Mouse (Mus musculus) hindbrain, embryonic 11.5 days (tissue): ENCODE measurements around the gene Sec61a1. TPM values are rescaled to one million over a fixed set of nuclear protein-coding genes. Genes with fewer than 3 reads are reported as not detected.
A peak's percentile ranks its signal among the peaks of the same experiment; 100 is the strongest.

Source experiments
- ATAC-seq: fragments of 200-750 bp; cut with Nextera tagmentation; 2 replicates; pipeline ENCODE4 v1.8.0; 2017; ENCODE audit warnings: mild to moderate bottlenecking, moderate TSS enrichment, moderate library complexity; ENCODE audit not compliant: low FRiP score
- DNase-seq: peaks from one replicate; pipeline ENCODE4 v3.0.0-alpha.2; 2015; ENCODE audit warnings: low spot score
- H3K27ac ChIP-seq: fragments of 300-500 bp; sonication (generic); 2 replicates; pipeline ENCODE4 v1.5.1; 2014; ENCODE audit warnings: mild to moderate bottlenecking, low read depth, low read length
- H3K27me3 ChIP-seq: fragments of 300-500 bp; sonication (generic); 2 replicates; pipeline ENCODE4 v1.6.1; 2014; ENCODE audit warnings: mild to moderate bottlenecking, low read length, moderate library complexity, mixed read lengths; ENCODE audit not compliant: control insufficient read depth, insufficient read depth
- H3K36me3 ChIP-seq: fragments of 300-500 bp; sonication (generic); 2 replicates; pipeline ENCODE4 v1.6.1; 2014; ENCODE audit warnings: mild to moderate bottlenecking, low read length, moderate library complexity, mixed read lengths; ENCODE audit not compliant: control insufficient read depth, insufficient read depth
- H3K4me1 ChIP-seq: fragments of 300-500 bp; sonication (generic); replicated peaks from 2 replicates; pipeline ENCODE4 v1.6.1; 2014; ENCODE audit warnings: low read length, mixed read lengths; ENCODE audit not compliant: control insufficient read depth, insufficient read depth
- H3K4me2 ChIP-seq: fragments of 300-500 bp; sonication (generic); replicated peaks from 2 replicates; pipeline ENCODE4 v1.6.1; 2014; ENCODE audit warnings: mild to moderate bottlenecking, low read depth, low read length
- H3K4me3 ChIP-seq: fragments of 300-500 bp; sonication (generic); 2 replicates; pipeline ENCODE4 v1.5.1; 2014; ENCODE audit warnings: low read depth, low read length
- H3K9ac ChIP-seq: fragments of 300-500 bp; sonication (generic); 2 replicates; pipeline ENCODE4 v1.6.1; 2014; ENCODE audit warnings: low read depth, low read length
- H3K9me3 ChIP-seq: fragments of 300-500 bp; sonication (generic); 2 replicates; pipeline ENCODE4 v1.6.1; 2016; ENCODE audit warnings: low read length; ENCODE audit not compliant: control insufficient read depth
- WGBS: fragments of 180-500 bp; shearing (Covaris S2); extraction: QIAGEN DNeasy Blood & Tissue Kit; methylation state at CpG from one replicate; pipeline ENCODE4 v1.1.7; 2014; 5-methylcytosine and 5-hydroxymethylcytosine counted together
- polyA plus RNA-seq: library from polyadenylated mRNA; unstranded; fragments of >200 nt; fragmentation: Nextera tagmentation; extraction: Ambion mirVana; gene quantifications from 2 replicates; pipeline ENCODE4 v1.2.1, GENCODE M21; 2014

Gene Sec61a1
- polyA plus RNA-seq, 1 experiment from 2014 or later, result 139 TPM

- H3K27me3 ChIP-seq, result no peaks in the 10 kb centered on the region
- no peak overlapping the region for H3K4me2 ChIP-seq
- H3K27ac ChIP-seq, result no peak overlapping the region
- H3K4me1 ChIP-seq, result no peaks in the 10 kb centered on the region
- no peaks in the 10 kb centered on the region for H3K9me3 ChIP-seq
- no peak overlapping the region for H3K9ac ChIP-seq
- H3K36me3 ChIP-seq, result peaks cover 4% of the 10 kb centered on the region
- no peak overlapping the region for H3K4me3 ChIP-seq
- DNase-seq (peak; percentile 51), ATAC-seq (no peak)
- WGBS, result 91% methylated on average over 8 of the region's 8 CpGs
Measured at GRCm38 (mm10) chr6:88486893-88487292, 31.8 kb downstream of the Sec61a1 start.

GRCm38 (mm10) chr6:88485378-88485777, 33.3 kb downstream of the Sec61a1 start:
- H3K36me3 ChIP-seq, result peaks cover 6% of the 10 kb centered on the region
- H3K4me2 ChIP-seq, result no peak overlapping the region
- no peaks in the 10 kb centered on the region for H3K27me3 ChIP-seq
- ATAC-seq, result no peak
- H3K27ac ChIP-seq, result no peak overlapping the region
- no peak overlapping the region for H3K4me3 ChIP-seq
- no peak for DNase-seq
- WGBS, result 88% methylated on average over 6 of the region's 6 CpGs
- H3K9ac ChIP-seq, result no peak overlapping the region
- H3K9me3 ChIP-seq, result no peaks in the 10 kb centered on the region
- no peaks in the 10 kb centered on the region for H3K4me1 ChIP-seq

- DNase-seq (no peak), ATAC-seq (no peak)
- Histone ChIP-seq H3K9ac (no peak overlapping the region), H3K4me3 (no peak overlapping the region), H3K4me2 (no peak overlapping the region), H3K36me3 (peaks cover 6% of the 10 kb centered on the region), H3K4me1 (no peaks in the 10 kb centered on the region), H3K27me3 (no peaks in the 10 kb centered on the region), H3K9me3 (no peaks in the 10 kb centered on the region), H3K27ac (no peak overlapping the region)
Measured at GRCm38 (mm10) chr6:88483913-88484312, 34.8 kb downstream of the Sec61a1 start.

GRCm38 (mm10) chr6:88483111-88483510, 35.6 kb downstream of the Sec61a1 start:
- no peak overlapping the region for H3K4me3 ChIP-seq
- H3K36me3 ChIP-seq, result peaks cover 6% of the 10 kb centered on the region
- no peaks in the 10 kb centered on the region for H3K9me3 ChIP-seq
- no peak overlapping the region for H3K4me2 ChIP-seq
- no peak overlapping the region for H3K27ac ChIP-seq
- 74% methylated on average over 7 of the region's 7 CpGs for WGBS
- no peak for DNase-seq
- no peak for ATAC-seq
- no peaks in the 10 kb centered on the region for H3K4me1 ChIP-seq
- no peak overlapping the region for H3K9ac ChIP-seq
- H3K27me3 ChIP-seq, result no peaks in the 10 kb centered on the region

- Histone ChIP-seq H3K4me1 (no peaks in the 10 kb centered on the region), H3K4me3 (no peak overlapping the region), H3K4me2 (no peak overlapping the region), H3K27ac (no peak overlapping the region), H3K9ac (no peak overlapping the region), H3K36me3 (peaks cover 6% of the 10 kb centered on the region), H3K27me3 (no peaks in the 10 kb centered on the region), H3K9me3 (no peaks in the 10 kb centered on the region)
- DNase-seq (no peak), ATAC-seq (no peak)
- WGBS, result 76% methylated on average over 6 of the region's 6 CpGs
Measured at GRCm38 (mm10) chr6:88480421-88480820, 38.3 kb downstream of the Sec61a1 start.

GRCm38 (mm10) chr6:88469878-88470277, 48.8 kb downstream of the Sec61a1 start:
- peaks cover 11% of the 10 kb centered on the region for H3K36me3 ChIP-seq
- no peak for ATAC-seq

DNA sequence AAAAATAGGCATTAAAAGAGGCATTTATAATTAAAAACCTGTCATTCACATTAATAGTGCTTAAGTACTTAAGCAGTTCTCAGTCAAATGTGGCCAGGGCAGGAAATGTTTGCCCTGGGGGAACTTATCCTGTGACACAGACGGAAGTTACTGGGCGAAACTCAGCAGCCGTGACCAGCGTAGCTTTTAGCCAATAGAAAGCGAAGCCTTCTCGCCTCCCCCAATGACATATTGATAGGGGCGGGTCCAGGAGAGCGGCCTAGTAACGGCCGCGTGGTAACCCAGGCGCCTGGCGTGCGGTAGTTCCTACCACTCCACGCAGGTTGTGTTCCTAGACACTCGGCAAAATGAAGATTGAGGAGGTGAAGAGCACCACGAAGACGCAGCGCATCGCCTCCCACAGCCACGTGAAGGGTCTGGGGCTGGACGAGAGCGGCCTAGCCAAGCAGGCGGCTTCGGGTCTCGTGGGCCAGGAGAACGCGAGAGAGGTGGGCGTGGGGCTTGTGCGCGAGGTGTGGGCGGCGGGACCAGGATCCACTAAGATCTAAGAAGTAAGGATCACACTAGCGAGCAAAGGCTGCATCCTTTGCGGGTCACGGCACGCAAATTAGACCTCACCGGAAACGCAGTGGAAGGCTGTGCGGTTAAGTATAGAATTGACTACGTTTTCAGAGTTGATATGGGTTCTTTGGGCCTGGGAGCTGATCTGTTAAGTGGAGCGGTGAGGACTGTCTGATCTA, 53.4 kb downstream of the Sec61a1 start, which contains the start of gene Ruvbl1:
Gene Ruvbl1, plus strand, starts transcription at position 229 of the 740 bp plus-strand sequence.
- DNase-seq (peak; percentile 92), ATAC-seq (peak; percentile 99)
- H3K27ac ChIP-seq, result no peak within 1 kb of the TSS
- H3K4me2 ChIP-seq, result peak within 1 kb of the TSS; percentile 55
- H3K9me3 ChIP-seq, result no peaks in the 10 kb centered on the region
- H3K27me3 ChIP-seq, result no peaks in the 10 kb centered on the region
- under 1% methylated on average over 35 of the region's 42 CpGs for WGBS
- peak within 1 kb of the TSS; percentile 71 for H3K9ac ChIP-seq
- peaks cover 7% of the 10 kb centered on the region for H3K36me3 ChIP-seq
- peak within 1 kb of the TSS; percentile 77 for H3K4me3 ChIP-seq
- H3K4me1 ChIP-seq, result peaks cover 5% of the 10 kb centered on the region; the same call in 1 of the 2 replicates

More at GRCm38 (mm10) chr6:88469878-88470277, 48.8 kb downstream of the Sec61a1 start:
- Histone ChIP-seq H3K4me3 (no peak overlapping the region), H3K4me2 (no peak overlapping the region), H3K9me3 (no peaks in the 10 kb centered on the region), H3K4me1 (peaks cover 5% of the 10 kb centered on the region; the same call in 1 of the 2 replicates), H3K9ac (no peak overlapping the region), H3K27ac (no peak overlapping the region), H3K27me3 (no peaks in the 10 kb centered on the region)
- WGBS, result 68% methylated on average over 6 of the region's 6 CpGs
- no peak for DNase-seq

- Histone ChIP-seq H3K9ac (no peak overlapping the region), H3K27me3 (no peaks in the 10 kb centered on the region), H3K27ac (no peak overlapping the region), H3K36me3 (no peaks in the 10 kb centered on the region), H3K4me1 (no peaks in the 10 kb centered on the region), H3K4me2 (no peak overlapping the region), H3K9me3 (no peaks in the 10 kb centered on the region), H3K4me3 (no peak overlapping the region)
- ATAC-seq (no peak), DNase-seq (no peak)
- WGBS, result 75% methylated on average over 2 of the region's 2 CpGs
Measured at GRCm38 (mm10) chr6:88454545-88454944, 64.2 kb downstream of the Sec61a1 start.
